19 mouse cellular contexts compared by ENCODE assay signal in the genomic region with DNA sequence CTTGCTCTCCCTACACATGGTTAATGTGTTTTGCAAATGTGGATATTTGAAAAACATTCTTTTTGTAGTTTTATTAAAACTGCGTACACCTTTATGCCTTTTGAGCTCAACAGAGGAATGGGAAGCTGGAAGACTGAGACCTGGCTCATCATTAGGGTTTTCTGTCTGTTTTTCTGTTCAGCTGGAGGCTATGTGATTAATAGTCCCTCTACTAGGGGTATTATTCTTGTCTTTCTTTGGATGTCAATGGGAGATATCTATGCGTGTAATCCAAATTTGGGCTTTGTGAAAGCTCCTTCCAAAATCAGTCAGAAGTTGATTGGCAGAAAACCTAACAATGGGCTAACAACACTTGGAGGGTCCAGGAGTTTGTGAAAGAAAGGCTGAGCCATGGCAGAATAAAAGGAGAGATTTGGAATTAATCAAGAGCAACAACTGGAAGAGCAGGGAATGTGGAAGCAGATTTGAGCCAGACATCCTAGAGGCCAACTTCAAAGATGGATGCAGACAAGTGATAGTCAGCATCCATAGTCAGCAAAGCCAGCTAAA.
"Had no signal": no experiment of that assay in that cellular context is flagged by ENCODE, and none has a peak within 500 bp of the region (broad histone marks: within the 10 kb centered on the region; RNA-seq: fewer than 3 reads in every experiment).

No protein-coding gene starts in this region.

- H3K9me3 ChIP-seq: liver, embryonic 15.5 days; midbrain, embryonic 12.5 days; neural tube, embryonic 13.5 days; neural tube, embryonic 15.5 days had no signal

- H3K4me2 ChIP-seq: liver, embryonic 15.5 days; lung, embryonic 14.5 days; midbrain, embryonic 12.5 days; neural tube, embryonic 13.5 days; neural tube, embryonic 15.5 days had no signal

- H3K4me1 ChIP-seq: liver, embryonic 15.5 days; midbrain, embryonic 12.5 days; neural tube, embryonic 13.5 days; neural tube, embryonic 15.5 days had no signal

- H3K4me3 ChIP-seq: liver, embryonic 15.5 days; midbrain, embryonic 12.5 days; myocyte; neural tube, embryonic 13.5 days; neural tube, embryonic 15.5 days had no signal

- DNase-seq: lung, adult 18-20 months; lung, embryonic 14.5 days; lung, postnatal 10 days; lung, postnatal 4 days; midbrain, embryonic 14.5 days; retina, postnatal 1 day; right cerebral cortex, adult 18-20 months; right cerebral cortex, postnatal 25 days; right cerebral cortex, postnatal 4 days; spleen, adult 18-20 months; thymus, adult 18-20 months; thymus, postnatal 14 days; thymus, postnatal 36 days had no signal

- H3K9ac ChIP-seq: liver, embryonic 15.5 days; lung, embryonic 14.5 days; midbrain, embryonic 12.5 days; neural tube, embryonic 13.5 days; neural tube, embryonic 15.5 days had no signal

- H3K27ac ChIP-seq: liver, embryonic 15.5 days; midbrain, embryonic 12.5 days; neural tube, embryonic 13.5 days; neural tube, embryonic 15.5 days had no signal

- ATAC-seq: midbrain, embryonic 16.5 days had no signal

- H3K36me3 ChIP-seq: liver, embryonic 15.5 days; midbrain, embryonic 12.5 days; neural tube, embryonic 13.5 days; neural tube, embryonic 15.5 days had no signal

- H3K27me3 ChIP-seq: liver, embryonic 15.5 days; midbrain, embryonic 12.5 days; neural tube, embryonic 13.5 days; neural tube, embryonic 15.5 days had no signal
